Mouse (Mus musculus): ENCODE data around the gene Olfr301. TPM values are rescaled to one million over a fixed set of nuclear protein-coding genes. Genes with fewer than 3 reads are reported as not detected.

Olfr301 gene
- not detected for total RNA-seq (2021)

GRCm38 (mm10) chr7:86403546-86403945 is at the start of gene Olfr301:
Olfr301 (plus strand) TSS chr7:86403846.
- intact Hi-C loops (cut with DNase I): no loop called here
- DNase-seq (ENCODE audit: low spot score in 2 of 2): no peak

DNA sequence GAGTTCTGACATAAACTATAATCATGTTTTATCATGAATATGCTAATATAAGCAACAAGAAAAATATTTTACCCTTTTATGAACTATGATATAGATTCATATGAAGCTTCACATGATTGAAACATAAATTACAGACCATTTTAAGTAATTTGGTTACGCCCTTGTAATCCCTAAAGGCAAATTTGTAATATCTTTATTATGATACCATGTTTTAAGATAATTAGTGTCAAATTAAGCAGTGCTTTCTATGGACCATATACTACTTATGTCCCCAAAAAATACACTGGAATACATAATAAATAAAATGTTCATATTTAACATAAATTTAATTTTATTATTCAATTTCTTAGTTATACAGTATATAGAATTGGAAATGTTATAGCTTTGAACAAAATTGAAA is 36.8 kb upstream of the Olfr301 start, which contains the start of gene Olfr305:
Gene Olfr305 (minus strand): TSS at position 101 of the 400 bp plus-strand sequence.
- intact Hi-C loops (cut with DNase I): no loop called here
- no peak for DNase-seq (ENCODE audit: low spot score in 2 of 2)

GRCm38 (mm10) chr7:86385769-86386168 is 17.9 kb upstream of the Olfr301 start:
- DNase-seq (ENCODE audit: low spot score in 2 of 2): no peak
- intact Hi-C loops (cut with DNase I): no loop called here

GRCm38 (mm10) chr7:86386558-86386957 is 17.1 kb upstream of the Olfr301 start, which contains the start of gene Olfr304:
Olfr304 (minus strand) TSS chr7:86386658.
- intact Hi-C loops (cut with DNase I): no loop called here
- DNase-seq (ENCODE audit: low spot score in 2 of 2): no peak

DNA sequence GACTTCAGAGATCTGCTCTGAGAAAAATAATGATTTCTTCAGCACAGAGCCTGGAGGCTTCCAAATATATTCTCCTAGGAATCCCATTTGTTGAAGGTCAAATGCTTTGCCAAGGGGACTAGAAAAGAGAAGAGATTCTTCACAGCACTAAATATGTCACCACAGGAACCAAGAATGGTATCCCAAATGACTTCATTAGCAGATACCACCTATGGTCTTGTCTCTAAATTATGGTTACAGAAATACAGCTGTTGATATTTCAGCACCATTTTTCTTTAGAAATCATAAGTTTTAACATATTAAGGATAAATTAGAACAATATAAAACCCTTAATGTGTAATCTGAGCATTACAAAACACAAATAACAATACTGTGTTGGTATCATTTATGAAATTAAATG is 6.0 kb upstream of the Olfr301 start, which contains the start of gene Olfr303:
Gene Olfr303 (minus strand): TSS at position 101 of the 400 bp plus-strand sequence.
- no peak for DNase-seq (ENCODE audit: low spot score in 2 of 2)
- intact Hi-C loops (cut with DNase I): loop anchor here (10.0 kb wide), 1 partner anchor 57 kb away; the partner anchor contains the start of gene Olfr299

GRCm38 (mm10) chr7:86459621-86460020 is 56.0 kb downstream of the Olfr301 start, which contains the start of gene Olfr299:
Olfr299 (plus strand) TSS chr7:86459921.
- no peak for DNase-seq (ENCODE audit: low spot score in 2 of 2)
- intact Hi-C loops (cut with DNase I): loop anchor here (10.0 kb wide), 1 partner anchor 65 kb away; the partner anchor contains the start of gene Olfr303

Other genes starting within 250 kb of the Olfr301 start
- not detected for gene Vmn2r75, start 232.1 kb upstream of the Olfr301 start, total RNA-seq (2021)
- not detected for gene Vmn2r76, start 157.5 kb upstream of the Olfr301 start, total RNA-seq (2021)
- gene Olfr310, start 126.7 kb upstream of the Olfr301 start, total RNA-seq (2021): not detected
- not detected for gene Olfr309, start 90.1 kb upstream of the Olfr301 start, total RNA-seq (2021)
- gene Olfr308, start 78.2 kb upstream of the Olfr301 start, total RNA-seq (2021): not detected
- gene Olfr307, start 66.3 kb upstream of the Olfr301 start, total RNA-seq (2021): not detected
- gene Olfr305, start 36.9 kb upstream of the Olfr301 start, total RNA-seq (2021): not detected
- not detected for gene Olfr304, start 17.2 kb upstream of the Olfr301 start, total RNA-seq (2021)
- gene Olfr303, start 6.1 kb upstream of the Olfr301 start, total RNA-seq (2021): not detected
- gene Olfr299, start 56.1 kb downstream of the Olfr301 start, total RNA-seq (2021): not detected
- not detected for gene Olfr298, start 88.6 kb downstream of the Olfr301 start, total RNA-seq (2021)
- not detected for gene Olfr297, start 116.1 kb downstream of the Olfr301 start, total RNA-seq (2021)
- not detected for gene Olfr295, start 180.0 kb downstream of the Olfr301 start, total RNA-seq (2021)
- gene Olfr294, start 212.8 kb downstream of the Olfr301 start, total RNA-seq (2021): not detected
- not detected for gene Olfr293, start 245.2 kb downstream of the Olfr301 start, total RNA-seq (2021)